Mouse (Mus musculus) inflammation-experienced regulatory T-cells, adult 6 months (primary cell): Measurements from ENCODE around the gene Tex2. TPM values are rescaled to one million over a fixed set of nuclear protein-coding genes. Genes with fewer than 3 reads are reported as not detected.

ENCODE experiments used
- ATAC-seq: one replicate; pipeline ENCODE4 v1.8.0; 2017
- polyA plus RNA-seq, 3 experiments: library from polyadenylated mRNA; unstranded; fragments of 100-300 nt; shearing (Covaris generic); gene quantifications; one replicate each; pipeline ENCODE4 v1.2.1; 2017

Tex2 gene
- polyA plus RNA-seq, 3 experiments from 2014 or later = 19.4 to 24.0 (median 23.4) TPM

DNA sequence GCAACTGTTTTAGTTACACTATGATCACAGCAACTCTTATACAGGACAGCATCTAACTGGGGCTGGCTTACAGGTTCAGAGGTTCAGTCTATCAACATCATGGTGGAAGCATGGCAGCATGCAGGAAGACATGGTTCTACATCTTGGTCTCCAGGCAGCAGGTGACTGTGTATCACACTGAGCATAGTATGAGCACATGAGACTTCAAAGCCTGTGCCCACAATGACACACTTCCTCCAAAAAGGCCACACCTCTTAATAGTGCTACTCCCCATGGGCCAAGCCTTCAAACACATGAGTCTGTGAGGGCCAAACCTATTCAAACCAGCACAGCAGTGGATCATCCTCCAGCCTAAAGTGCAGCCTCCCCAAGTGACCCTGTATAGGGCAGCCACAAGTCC lies 70.8 kb downstream of the Tex2 start:
- peak; percentile 71 for ATAC-seq

GRCm38 (mm10) chr11:106540506-106541268 lies 72.5 kb downstream of the Tex2 start:
- ATAC-seq = no peak

GRCm38 (mm10) chr11:106536253-106536912 lies 76.8 kb downstream of the Tex2 start:
- peak; percentile 93 for ATAC-seq

DNA sequence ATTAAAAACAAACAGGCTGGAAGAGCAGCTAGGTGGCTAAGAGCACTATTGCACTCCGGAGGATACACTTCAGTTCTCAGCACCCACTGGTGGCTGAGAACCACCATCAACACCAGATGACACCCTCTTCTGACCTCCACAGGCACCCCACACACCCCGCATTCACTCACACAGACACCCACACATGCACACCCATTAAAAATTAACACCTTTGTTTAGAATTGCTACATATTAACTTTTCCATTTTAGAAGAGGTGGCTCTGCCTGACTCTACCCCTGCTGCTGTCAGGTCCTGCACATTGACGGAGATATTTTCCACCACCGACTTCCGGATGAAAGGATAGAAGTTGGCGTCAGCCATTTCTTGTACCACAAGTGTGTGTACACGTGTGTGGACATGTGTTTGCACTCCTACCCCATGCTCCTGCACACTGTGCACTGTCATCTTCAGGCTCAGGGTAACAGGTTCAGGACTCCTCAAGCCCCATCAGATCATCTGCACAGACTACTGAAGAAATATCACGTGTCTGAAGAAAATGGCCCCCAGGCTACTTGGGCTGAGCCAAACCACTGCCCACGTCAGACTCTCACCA lies 77.5 kb downstream of the Tex2 start:
- no peak for ATAC-seq

GRCm38 (mm10) chr11:106532248-106532790 lies 80.9 kb downstream of the Tex2 start:
- ATAC-seq = no peak

- ATAC-seq = no peak
Observed at GRCm38 (mm10) chr11:106529786-106530185, 83.4 kb downstream of the Tex2 start.

DNA sequence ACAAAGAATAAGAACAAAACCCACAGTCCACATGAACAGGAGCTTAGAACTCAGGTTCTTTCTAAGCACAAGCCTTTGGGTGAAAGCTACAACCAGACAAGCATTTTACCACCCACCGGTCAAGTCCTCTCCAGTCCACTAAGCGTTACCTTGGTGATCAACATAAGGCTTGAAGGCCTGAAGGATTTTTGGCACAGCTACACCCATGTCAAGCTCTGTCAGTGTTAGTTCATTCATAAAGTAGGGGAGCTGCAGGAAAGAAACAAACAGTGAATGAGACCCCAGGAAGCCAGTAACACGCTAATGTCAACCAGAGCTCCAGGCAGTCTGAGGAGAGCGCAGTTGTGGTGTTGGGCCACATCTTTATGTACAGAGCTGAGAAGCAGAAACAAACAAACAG lies 84.1 kb downstream of the Tex2 start:
- no peak for ATAC-seq

- no peak for ATAC-seq
Observed at GRCm38 (mm10) chr11:106527926-106528325, 85.3 kb downstream of the Tex2 start.

GRCm38 (mm10) chr11:106527147-106527821 lies 85.9 kb downstream of the Tex2 start:
- ATAC-seq = no peak

DNA sequence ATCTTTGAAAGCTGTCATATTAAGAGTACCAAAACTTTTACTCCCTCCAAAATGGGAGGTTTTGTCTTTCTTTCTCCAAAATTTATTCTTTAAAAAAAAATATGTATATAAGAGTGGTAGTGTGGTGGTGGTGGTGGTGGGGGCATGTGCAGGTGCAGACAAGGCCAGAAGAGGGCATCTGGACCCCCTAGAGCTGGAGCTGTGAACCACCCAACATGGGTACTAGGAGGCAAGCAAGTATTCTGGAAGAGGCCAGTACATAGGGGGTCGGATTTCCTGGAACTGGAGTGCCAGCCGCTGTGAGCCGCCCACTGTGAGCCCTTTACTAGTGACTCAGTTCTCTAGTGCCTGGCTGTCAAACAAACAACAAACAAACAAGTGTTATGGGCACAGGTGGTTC lies 90.7 kb downstream of the Tex2 start:
- ATAC-seq = no peak

GRCm38 (mm10) chr11:106521612-106522011 lies 91.6 kb downstream of the Tex2 start:
- no peak for ATAC-seq

DNA sequence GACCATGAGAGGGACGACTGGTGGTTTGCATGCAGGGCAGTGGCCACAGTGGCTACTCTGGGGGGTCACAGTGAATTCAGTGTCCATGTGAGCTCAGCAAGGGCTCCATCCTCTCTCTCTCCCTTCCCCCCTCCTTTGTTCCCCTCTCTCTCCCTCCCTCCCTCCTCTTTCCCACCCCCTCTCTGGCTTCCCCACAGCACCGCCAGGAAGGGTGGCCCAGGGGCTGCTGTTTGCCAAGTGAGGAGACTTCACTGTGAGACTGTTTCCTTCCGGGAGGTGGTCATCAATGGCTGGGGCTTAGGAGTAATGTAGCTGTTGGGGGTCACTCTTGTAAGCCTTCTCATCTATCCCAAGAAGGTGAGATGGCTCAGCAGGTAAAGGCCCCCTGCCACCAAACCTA lies 92.8 kb downstream of the Tex2 start:
- no peak for ATAC-seq

DNA sequence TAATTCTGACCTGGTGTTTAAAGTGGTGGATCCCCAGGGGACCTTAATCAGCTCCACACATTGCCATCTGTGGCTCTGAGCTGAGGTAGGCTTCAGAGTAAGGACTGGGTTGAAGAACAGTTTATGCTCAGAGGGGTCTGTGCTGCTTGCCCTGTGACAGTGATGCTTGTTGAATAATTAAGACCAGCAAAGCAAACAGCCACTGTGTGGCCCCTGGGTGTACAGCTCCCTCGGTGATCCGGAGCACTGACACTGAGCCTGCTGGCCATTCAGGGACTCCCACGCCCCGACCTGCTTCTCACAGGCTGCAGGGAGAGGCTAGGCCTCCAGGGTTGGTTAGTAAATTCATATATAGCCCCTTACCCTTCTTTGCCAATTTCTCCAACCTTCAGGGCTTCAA lies 93.7 kb downstream of the Tex2 start:
- ATAC-seq = no peak

GRCm38 (mm10) chr11:106518391-106518790 lies 94.8 kb downstream of the Tex2 start:
- no peak for ATAC-seq

DNA sequence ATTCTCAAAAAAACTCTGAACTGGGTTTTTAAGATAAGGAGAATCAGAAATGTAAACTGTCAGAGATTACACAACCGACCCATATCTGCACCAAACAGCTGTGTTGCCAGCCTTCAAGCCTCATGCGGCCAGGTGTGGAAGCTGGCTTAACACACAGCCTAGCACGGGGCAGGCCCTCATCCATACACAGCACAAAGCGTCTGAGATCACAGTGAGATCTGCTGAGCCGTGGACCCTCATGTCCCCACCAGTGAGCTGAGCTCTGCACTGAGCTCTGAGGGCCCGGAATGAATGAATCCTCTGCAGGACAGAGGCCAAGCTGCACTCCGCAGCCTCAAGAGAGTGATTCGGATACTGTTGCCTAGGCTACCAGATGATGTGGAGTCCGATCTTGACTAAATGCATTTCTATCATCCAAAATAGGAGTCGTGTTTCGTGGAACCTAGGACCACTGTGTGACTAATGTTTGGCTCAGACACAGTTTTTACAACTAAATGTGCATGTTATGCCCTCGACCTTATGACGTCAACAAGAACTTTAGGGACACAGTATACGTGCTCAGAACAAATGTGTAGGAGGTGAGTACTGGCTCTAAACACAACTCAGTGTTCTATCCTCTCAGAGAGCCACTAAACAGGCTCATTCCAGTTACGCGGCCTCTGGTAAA lies 98.0 kb downstream of the Tex2 start:
- no peak for ATAC-seq

DNA sequence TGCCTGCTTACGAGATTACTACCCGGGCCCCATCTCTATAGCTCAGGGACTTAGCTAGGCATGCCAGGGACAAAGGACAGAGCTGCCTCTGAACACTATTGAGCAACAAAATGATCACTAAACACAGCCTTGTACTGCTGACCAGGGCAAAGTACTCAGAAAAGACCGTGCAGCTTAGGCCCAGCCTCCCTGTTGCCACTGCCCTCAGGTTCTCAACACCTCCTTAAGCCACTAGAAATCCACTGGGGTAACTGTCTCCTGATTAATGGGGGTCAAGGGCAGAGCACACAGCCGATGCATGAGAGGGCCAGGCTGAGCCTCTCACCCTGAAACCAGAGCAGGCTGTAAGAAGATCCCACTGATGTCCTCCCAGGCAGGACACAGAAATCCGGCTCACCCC lies 98.8 kb downstream of the Tex2 start:
- no peak for ATAC-seq

- no peak for ATAC-seq
Observed at GRCm38 (mm10) chr11:106513166-106513565, 100.1 kb downstream of the Tex2 start.

DNA sequence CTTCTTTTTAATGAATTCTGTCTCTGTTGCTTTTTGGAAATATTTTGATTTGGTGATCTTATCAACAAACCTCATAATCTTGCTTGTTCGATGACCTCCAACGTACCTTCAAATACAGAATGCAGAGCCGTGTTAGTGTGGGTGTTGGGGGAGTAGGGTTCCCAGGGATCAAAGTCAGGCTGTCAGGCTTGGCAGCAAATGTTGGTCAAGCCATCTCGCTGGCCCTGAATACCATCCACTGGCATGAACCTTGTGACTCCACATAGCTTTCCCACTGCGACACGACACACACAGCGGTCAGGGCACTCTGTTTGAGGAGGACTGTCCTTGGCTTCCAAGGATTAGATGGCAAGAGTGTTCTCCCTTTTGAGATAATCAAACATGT lies 101.2 kb downstream of the Tex2 start:
- no peak for ATAC-seq

DNA sequence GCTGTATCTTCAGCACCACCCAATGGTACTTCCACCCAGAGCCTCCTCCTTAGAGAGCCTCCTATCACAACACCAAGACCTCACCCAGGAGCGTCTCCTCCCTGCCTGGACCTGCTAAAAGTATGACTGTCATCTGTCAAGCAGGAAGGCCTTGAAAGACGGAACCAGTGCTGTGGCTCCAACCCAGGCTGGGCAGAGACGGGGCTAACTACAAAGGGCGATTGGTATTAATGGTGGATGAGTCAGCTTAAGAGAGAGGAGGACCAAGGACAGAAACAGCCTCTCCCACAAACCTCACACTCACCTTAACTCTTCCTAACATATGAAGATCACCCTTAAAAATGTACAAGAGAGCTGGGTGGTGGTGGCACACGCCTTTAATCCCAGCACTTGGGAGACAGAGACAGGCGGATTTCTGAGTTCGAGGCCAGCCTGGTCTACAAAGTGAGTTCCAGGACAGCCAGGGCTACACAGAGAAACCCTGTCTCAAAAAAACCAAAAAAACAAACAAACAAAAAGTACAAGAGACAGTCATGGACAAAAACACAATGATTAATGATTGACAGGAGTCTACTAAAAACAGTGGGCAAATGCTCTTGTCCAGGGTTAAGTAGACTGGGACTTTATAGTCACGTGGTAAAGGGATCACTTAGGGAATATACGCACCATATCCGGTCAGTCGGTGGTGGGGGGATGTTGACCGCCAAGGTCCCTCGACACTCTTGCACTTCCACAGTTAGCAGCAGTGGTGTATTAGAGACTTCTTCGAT lies 101.8 kb downstream of the Tex2 start:
- ATAC-seq = no peak

DNA sequence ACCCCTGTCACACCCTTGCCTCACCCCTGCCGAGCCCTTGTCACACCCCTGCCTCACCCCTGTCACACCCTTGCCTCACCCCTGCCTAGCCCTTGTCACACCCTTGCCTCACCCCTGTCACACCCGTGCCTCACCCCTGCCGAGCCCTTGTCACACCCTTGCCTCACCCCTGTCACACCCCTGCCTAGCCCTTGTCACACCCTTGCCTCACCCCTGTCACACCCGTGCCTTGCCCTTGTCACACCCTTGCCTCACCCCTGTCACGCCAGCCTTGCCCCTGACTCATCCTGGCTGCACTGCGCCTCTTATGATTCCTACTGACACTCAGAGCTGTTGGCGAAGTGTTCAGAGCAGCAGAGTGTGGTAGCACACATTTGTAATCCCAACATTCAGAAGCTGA lies 105.6 kb downstream of the Tex2 start:
- no peak for ATAC-seq

DNA sequence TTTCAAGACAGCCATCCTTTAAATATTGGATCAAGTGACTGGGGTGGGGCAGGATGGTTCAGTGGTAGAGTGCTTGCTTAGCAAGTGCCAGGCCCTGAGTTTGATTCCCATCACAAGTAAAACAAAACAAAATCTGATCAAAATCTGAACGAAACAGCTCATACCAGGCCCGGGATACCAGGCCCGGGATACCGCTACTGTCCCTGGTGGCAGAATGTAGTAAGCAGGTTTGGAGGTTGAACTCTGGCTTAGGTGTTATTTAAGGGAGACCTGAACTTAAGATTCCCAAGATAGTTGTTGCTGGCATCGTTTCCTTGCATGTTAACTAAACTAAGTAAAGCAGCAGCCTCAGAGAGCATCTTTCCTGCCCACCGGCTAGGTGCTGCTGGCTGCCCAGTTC lies 107.0 kb downstream of the Tex2 start:
- no peak for ATAC-seq

- no peak for ATAC-seq
Observed at GRCm38 (mm10) chr11:106504129-106504528, 109.1 kb downstream of the Tex2 start.
